Mouse (Mus musculus) stomach, postnatal 0 days (tissue): ENCODE results near the gene Tead4. TPM values are rescaled to one million over a fixed set of nuclear protein-coding genes. Genes with fewer than 3 reads are reported as not detected.

ENCODE experiments used
- ATAC-seq: fragments of 200-750 bp; cut with Nextera tagmentation; 2 replicates; pipeline ENCODE4 v1.8.0; 2017; ENCODE audit not compliant: low FRiP score, low TSS enrichment
- DNase-seq: peaks from one replicate; pipeline ENCODE4 v3.0.0-alpha.2; 2016; ENCODE audit warnings: low spot score
- H3K27ac ChIP-seq: fragments of 300-500 bp; sonication (generic); replicated peaks from 2 replicates; pipeline ENCODE4 v1.5.1; 2014; ENCODE audit warnings: mild to moderate bottlenecking, control low read depth
- H3K27me3 ChIP-seq: fragments of 300-500 bp; sonication (generic); 2 replicates; pipeline ENCODE4 v1.6.1; 2014; ENCODE audit warnings: low read length; ENCODE audit not compliant: control insufficient read depth, insufficient read depth
- H3K36me3 ChIP-seq: fragments of 300-500 bp; sonication (generic); 2 replicates; pipeline ENCODE4 v1.6.1; 2014; ENCODE audit warnings: low read length, mixed read lengths; ENCODE audit not compliant: control insufficient read depth, insufficient read depth
- H3K4me1 ChIP-seq: fragments of 300-500 bp; sonication (generic); replicated peaks from 2 replicates; pipeline ENCODE4 v1.6.1; 2014; ENCODE audit warnings: antibody characterized with exemption; ENCODE audit not compliant: control insufficient read depth, insufficient read depth
- H3K4me2 ChIP-seq: fragments of 300-500 bp; sonication (generic); replicated peaks from 2 replicates; pipeline ENCODE4 v1.6.1; 2014; ENCODE audit warnings: low read depth, mild to moderate bottlenecking, control low read depth, moderate library complexity
- H3K4me3 ChIP-seq: fragments of 300-500 bp; sonication (generic); 2 replicates; pipeline ENCODE4 v1.5.1; 2014; ENCODE audit warnings: low read depth, low read length, control low read depth
- H3K9ac ChIP-seq: fragments of 300-500 bp; sonication (generic); 2 replicates; pipeline ENCODE4 v1.6.1; 2014; ENCODE audit warnings: mild to moderate bottlenecking, low read length, control low read depth, mixed read lengths
- H3K9me3 ChIP-seq: fragments of 300-500 bp; sonication (generic); 2 replicates; pipeline ENCODE4 v1.6.1; 2016; ENCODE audit warnings: low read length; ENCODE audit not compliant: control insufficient read depth
- CTCF ChIP-seq: IDR thresholded peaks from 2 replicates; pipeline ENCODE4 v1.5.1; 2016; ENCODE audit warnings: antibody characterized with exemption, low read depth, mild to moderate bottlenecking, moderate library complexity
- EP300 ChIP-seq: optimal IDR thresholded peaks from 2 replicates; pipeline ENCODE3; 2016; ENCODE audit warnings: antibody characterized with exemption
- WGBS: fragments of 180-500 bp; shearing (Covaris S2); extraction: QIAGEN DNeasy Blood & Tissue Kit; methylation state at CpG from one replicate; pipeline ENCODE4 v1.1.7; 2014; 5-methylcytosine and 5-hydroxymethylcytosine counted together
- polyA plus RNA-seq: library from polyadenylated mRNA; unstranded; fragments of >200 nt; fragmentation: Nextera tagmentation; extraction: Ambion mirVana; gene quantifications from 2 replicates; pipeline ENCODE4 v1.2.1, GENCODE M21; 2015

Tead4 gene
- polyA plus RNA-seq, 1 experiment from 2014 or later: 1.5 TPM

DNA sequence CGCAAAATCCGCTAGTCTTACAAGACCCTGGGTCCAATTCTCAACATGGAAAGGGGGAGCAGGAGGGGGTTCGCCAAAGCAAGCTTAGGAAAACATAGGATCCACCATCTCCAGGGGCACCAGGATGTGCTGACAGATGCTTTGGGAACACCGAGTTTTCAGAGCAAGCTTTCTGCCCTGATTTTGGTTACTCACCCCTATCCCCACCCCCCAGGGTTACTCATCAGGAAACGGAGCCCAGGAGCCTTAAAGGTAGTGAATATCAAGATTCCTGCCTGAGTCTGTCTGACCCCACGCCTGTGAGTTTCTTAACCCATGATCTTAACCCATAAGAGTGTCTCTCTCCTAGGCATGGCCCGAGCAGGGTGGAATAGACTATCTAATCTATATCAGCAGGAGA is 2.4 kb downstream of the Tead4 start:
- no peak overlapping the region for H3K4me3 ChIP-seq
- peaks cover 8% of the 10 kb centered on the region for H3K4me1 ChIP-seq
- WGBS: 48% methylated on average over 7 of the region's 7 CpGs
- ATAC-seq (no peak), DNase-seq (no peak)
- H3K9ac ChIP-seq: no peak overlapping the region
- 0 out of 2 replicates have a peak, but pooled peaks cover 2% of the 10 kb centered on the region for H3K9me3 ChIP-seq
- no peak for TF ChIP-seq EP300
- no peak for TF ChIP-seq CTCF
- no peaks in the 10 kb centered on the region; the same call in 1 of the 2 replicates for H3K27me3 ChIP-seq
- H3K27ac ChIP-seq: no peak overlapping the region
- no peaks in the 10 kb centered on the region for H3K36me3 ChIP-seq
- no peak overlapping the region for H3K4me2 ChIP-seq

- 40% methylated on average over 10 of the region's 11 CpGs for WGBS
- Histone ChIP-seq H3K27ac (peak overlapping the region; percentile 18; the same call in 1 of the 2 replicates), H3K4me1 (peaks cover 8% of the 10 kb centered on the region), H3K9me3 (no peaks in the 10 kb centered on the region), H3K9ac (no peak overlapping the region), H3K36me3 (no peaks in the 10 kb centered on the region), H3K4me3 (no peak overlapping the region), H3K4me2 (no peak overlapping the region), H3K27me3 (no peaks in the 10 kb centered on the region)
- DNase-seq: no peak
- TF ChIP-seq EP300 (no peak), CTCF (no peak)
- ATAC-seq: no peak
Observed at GRCm38 (mm10) chr6:128296750-128297393, 3.8 kb downstream of the Tead4 start.

GRCm38 (mm10) chr6:128295876-128296749 is 4.5 kb downstream of the Tead4 start:
- peak; percentile 50; the same call in 1 of the 2 replicates for ATAC-seq
- 36% methylated on average over 6 of the region's 6 CpGs for WGBS
- Histone ChIP-seq H3K4me3 (no peak overlapping the region), H3K9ac (no peak overlapping the region), H3K27ac (peak overlapping the region; percentile 18; the same call in 1 of the 2 replicates), H3K27me3 (no peaks in the 10 kb centered on the region), H3K36me3 (no peaks in the 10 kb centered on the region), H3K4me2 (no peak overlapping the region), H3K4me1 (peaks cover 8% of the 10 kb centered on the region), H3K9me3 (no peaks in the 10 kb centered on the region)
- peak; percentile 37 for DNase-seq
- TF ChIP-seq CTCF: no peak
- no peak for TF ChIP-seq EP300

DNA sequence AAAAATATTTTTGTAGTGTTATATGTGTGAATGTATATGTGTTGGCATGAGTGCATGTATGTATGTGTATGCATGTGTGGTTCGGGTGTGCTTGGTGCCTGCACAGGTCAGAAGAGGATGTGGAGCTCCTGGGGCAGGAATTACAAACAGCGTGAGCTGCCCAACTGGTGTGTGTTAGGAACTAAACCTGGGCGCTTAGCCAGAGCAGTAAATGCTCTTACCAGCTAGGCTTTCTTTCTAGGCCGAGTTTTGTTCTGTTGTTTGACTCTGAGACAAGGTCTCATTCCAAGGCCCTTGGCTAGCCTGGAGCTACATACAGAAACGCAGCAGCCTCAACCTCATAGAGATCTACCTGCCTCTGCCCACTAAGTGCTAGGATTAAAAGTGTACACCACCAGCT is 9.3 kb downstream of the Tead4 start:
- H3K36me3 ChIP-seq: no peaks in the 10 kb centered on the region
- WGBS: 68% methylated on average over 5 of the region's 5 CpGs

GRCm38 (mm10) chr6:128288681-128289080 is 11.9 kb downstream of the Tead4 start:
- TF ChIP-seq CTCF: no peak
- TF ChIP-seq EP300: no peak
- Histone ChIP-seq H3K4me2 (no peak overlapping the region), H3K4me1 (peaks cover 2% of the 10 kb centered on the region; the same call in 1 of the 2 replicates), H3K9me3 (no peaks in the 10 kb centered on the region), H3K36me3 (no peaks in the 10 kb centered on the region), H3K27ac (no peak overlapping the region), H3K4me3 (no peak overlapping the region), H3K9ac (no peak overlapping the region), H3K27me3 (no peaks in the 10 kb centered on the region)
- DNase-seq (no peak), ATAC-seq (no peak)
- WGBS: 86% methylated on average over 6 of the region's 6 CpGs

More for the DNA sequence above, 9.3 kb downstream of the Tead4 start:
- Histone ChIP-seq H3K4me1 (peaks cover under 1% of the 10 kb centered on the region; the same call in 1 of the 2 replicates), H3K4me3 (no peak overlapping the region), H3K27ac (no peak overlapping the region), H3K4me2 (no peak overlapping the region), H3K27me3 (no peaks in the 10 kb centered on the region), H3K9ac (no peak overlapping the region), H3K9me3 (no peaks in the 10 kb centered on the region)
- TF ChIP-seq EP300 (no peak), CTCF (no peak)
- ATAC-seq: no peak
- no peak for DNase-seq
